Mouse (Mus musculus) intestine, embryonic 14.5 days (tissue): ENCODE results near the gene Olfr1123. TPM values are rescaled to one million over a fixed set of nuclear protein-coding genes. Genes with fewer than 3 reads are reported as not detected.

Experiments used
- ATAC-seq: fragments of 200-750 bp; cut with Nextera tagmentation; replicated peaks from 2 replicates; pipeline ENCODE4 v1.8.0; 2017; ENCODE audit warnings: low read depth, moderate number of reproducible peaks, moderate TSS enrichment, moderate library complexity; ENCODE audit not compliant: low FRiP score, low TSS enrichment
- DNase-seq: peaks from one replicate; pipeline ENCODE4 v3.0.0-alpha.2; 2018; ENCODE audit warnings: low spot score
- H3K27ac ChIP-seq: fragments of 300-500 bp; sonication (generic); 2 replicates; pipeline ENCODE4 v1.5.1; 2014; ENCODE audit warnings: low read depth, mild to moderate bottlenecking, control low read depth
- H3K27me3 ChIP-seq: fragments of 300-500 bp; sonication (generic); replicated peaks from 2 replicates; pipeline ENCODE4 v1.6.1; 2014; ENCODE audit warnings: low read length, control low read depth; ENCODE audit not compliant: control insufficient read depth, insufficient read depth
- H3K36me3 ChIP-seq: fragments of 300-500 bp; sonication (generic); 2 replicates; pipeline ENCODE4 v1.6.1; 2014; ENCODE audit warnings: low read length, control low read depth; ENCODE audit not compliant: control insufficient read depth, insufficient read depth
- H3K4me1 ChIP-seq: fragments of 300-500 bp; sonication (generic); replicated peaks from 2 replicates; pipeline ENCODE4 v1.6.1; 2014; ENCODE audit warnings: low read length, control low read depth, mixed read lengths; ENCODE audit not compliant: control insufficient read depth, insufficient read depth
- H3K4me2 ChIP-seq: fragments of 300-500 bp; sonication (generic); 2 replicates; pipeline ENCODE4 v1.6.1; 2014; ENCODE audit warnings: low read length
- H3K4me3 ChIP-seq: fragments of 300-500 bp; sonication (generic); 2 replicates; pipeline ENCODE4 v1.5.1; 2014; ENCODE audit warnings: low read depth, low read length, control low read depth, mixed read lengths
- H3K9ac ChIP-seq: fragments of 300-500 bp; sonication (generic); 2 replicates; pipeline ENCODE4 v1.6.1; 2014; ENCODE audit warnings: mild to moderate bottlenecking, low read length
- H3K9me3 ChIP-seq: fragments of 300-500 bp; sonication (generic); 2 replicates; pipeline ENCODE4 v1.6.1; 2016; ENCODE audit warnings: low read length, control low read depth; ENCODE audit not compliant: control insufficient read depth
- WGBS: fragments of 180-500 bp; shearing (Covaris S2); extraction: QIAGEN DNeasy Blood & Tissue Kit; methylation state at CpG from one replicate; pipeline ENCODE4 v1.1.7; 2014; 5-methylcytosine and 5-hydroxymethylcytosine counted together
- polyA plus RNA-seq: library from polyadenylated mRNA; unstranded; fragments of >200 nt; fragmentation: Nextera tagmentation; extraction: Ambion mirVana; gene quantifications from 2 replicates; pipeline ENCODE4 v1.2.1, GENCODE M21; 2014

Gene Olfr1123
- polyA plus RNA-seq, 1 experiment from 2014 or later: not detected

DNA sequence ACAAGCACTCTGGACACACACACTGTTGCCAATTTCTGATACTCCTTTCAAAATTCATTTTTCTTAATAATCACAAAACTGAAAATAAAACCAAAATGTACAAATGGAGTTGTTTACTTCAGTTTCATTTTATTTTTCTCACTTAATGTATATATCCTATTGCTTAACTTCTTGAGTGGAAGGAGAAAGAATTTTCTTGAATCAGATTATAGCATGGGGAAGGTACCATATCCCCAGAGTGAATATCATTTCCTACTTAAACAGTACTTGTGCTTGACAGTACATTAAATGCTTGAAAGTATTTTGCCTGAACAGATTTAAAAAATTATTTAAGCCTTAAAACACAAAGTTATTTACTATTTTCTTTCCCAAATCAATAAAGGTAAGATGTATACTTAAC lies 37.2 kb downstream of the Olfr1123 start, which contains the start of gene Olfr1126:
TSS of gene Olfr1126 (plus strand) at position 301 of the 400 bp plus-strand sequence.
- no peak within 1 kb of the TSS for H3K27ac ChIP-seq
- no peak for DNase-seq
- H3K9me3 ChIP-seq: no peaks in the 10 kb centered on the region
- H3K27me3 ChIP-seq: no peaks in the 10 kb centered on the region
- no peak within 1 kb of the TSS for H3K4me3 ChIP-seq
- H3K9ac ChIP-seq: no peak within 1 kb of the TSS
- no peak within 1 kb of the TSS for H3K4me2 ChIP-seq
- ATAC-seq: no peak
- H3K4me1 ChIP-seq: no peaks in the 10 kb centered on the region
- H3K36me3 ChIP-seq: no peaks in the 10 kb centered on the region

DNA sequence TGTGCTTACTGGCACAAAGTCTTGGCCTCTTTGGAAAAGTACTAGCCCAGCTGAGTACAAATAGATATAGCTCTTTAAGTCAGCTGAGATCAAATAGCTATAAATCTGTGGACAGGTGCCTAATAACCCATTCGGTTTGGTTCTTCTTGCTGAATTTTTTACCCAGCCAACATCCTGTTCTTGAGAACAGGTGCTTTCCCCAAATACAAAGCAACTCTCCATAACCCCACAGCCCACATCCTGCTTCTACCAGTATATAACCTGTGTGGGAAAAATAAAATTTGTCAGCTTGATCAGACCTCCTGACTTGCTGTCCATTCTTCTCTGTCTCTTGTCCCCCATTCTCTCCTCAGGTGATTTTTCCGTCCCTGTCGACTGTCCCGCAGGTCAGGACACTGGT lies 45.3 kb downstream of the Olfr1123 start:
- no peak for DNase-seq
- Histone ChIP-seq H3K9me3 (no peaks in the 10 kb centered on the region), H3K27me3 (no peaks in the 10 kb centered on the region), H3K36me3 (no peaks in the 10 kb centered on the region), H3K27ac (no peak overlapping the region), H3K4me3 (no peak overlapping the region), H3K4me1 (no peaks in the 10 kb centered on the region), H3K4me2 (no peak overlapping the region), H3K9ac (no peak overlapping the region)
- 96% methylated on average over 4 of the region's 4 CpGs for WGBS
- no peak for ATAC-seq

Other genes with a start within 250 kb of the Olfr1123 start
- gene Olfr1112, start 228.8 kb upstream of the Olfr1123 start, polyA plus RNA-seq: not detected in 2 replicates
- gene Olfr1113, start 207.7 kb upstream of the Olfr1123 start, polyA plus RNA-seq: not detected in 2 replicates
- not detected in 2 replicates for gene Olfr1115, start 168.6 kb upstream of the Olfr1123 start, polyA plus RNA-seq
- gene Olfr1116, start 149.1 kb upstream of the Olfr1123 start, polyA plus RNA-seq: not detected in 2 replicates
- not detected in 2 replicates for gene Olfr1118, start 109.1 kb upstream of the Olfr1123 start, polyA plus RNA-seq
- gene Olfr1120, start 61.8 kb upstream of the Olfr1123 start, polyA plus RNA-seq: not detected in 2 replicates
- not detected in 2 replicates for gene Olfr1121, start 46.7 kb upstream of the Olfr1123 start, polyA plus RNA-seq
- gene Olfr1122, start 30.8 kb upstream of the Olfr1123 start, polyA plus RNA-seq: not detected in 2 replicates
- gene Olfr1124, start 13.6 kb downstream of the Olfr1123 start, polyA plus RNA-seq: 0.07 TPM in 1 of 2 replicates, not detected in the other
- not detected in 2 replicates for gene Olfr1126, start 37.3 kb downstream of the Olfr1123 start, polyA plus RNA-seq
- not detected in 2 replicates for gene Pramel7, start 80.5 kb downstream of the Olfr1123 start, polyA plus RNA-seq
- gene Pramel6, start 89.9 kb downstream of the Olfr1123 start, polyA plus RNA-seq: not detected in 2 replicates
- not detected in 2 replicates for gene Olfr153, start 115.2 kb downstream of the Olfr1123 start, polyA plus RNA-seq
- gene Olfr1128, start 128.9 kb downstream of the Olfr1123 start, polyA plus RNA-seq: not detected in 2 replicates
- not detected in 2 replicates for gene Olfr1129, start 157.3 kb downstream of the Olfr1123 start, polyA plus RNA-seq
- not detected in 2 replicates for gene Olfr1130, start 189.6 kb downstream of the Olfr1123 start, polyA plus RNA-seq
- not detected in 2 replicates for gene Olfr1131, start 210.5 kb downstream of the Olfr1123 start, polyA plus RNA-seq
- not detected in 2 replicates for gene Olfr1132, start 220.9 kb downstream of the Olfr1123 start, polyA plus RNA-seq
- gene Olfr1133, start 230.7 kb downstream of the Olfr1123 start, polyA plus RNA-seq: not detected in 2 replicates
- gene Olfr1134, start 241.8 kb downstream of the Olfr1123 start, polyA plus RNA-seq: not detected in 2 replicates